Mouse (Mus musculus): ENCODE data around the gene Trp53i11.

GRCm38 (mm10) chr2:93212386-93212785 lies 25.0 kb downstream of the Trp53i11 start:
- TF ChIP-seq POLR2A (IDR thresholded peaks at IDR 0.05; ENCODE audit: borderline replicate concordance, insufficient read depth, low read length) (no peak), CTCF (IDR thresholded peaks at IDR 0.05; ENCODE audit: borderline replicate concordance, insufficient read depth, low read depth, low read length) (peak; percentile 19; the same call in 1 of the 2 replicates)

Data from cerebellum, adult 2 months (tissue).